Mouse (Mus musculus): ENCODE measurements at regions not wholly inside any gene's neighbourhood (a gene's known extent, or its start where the extent isn't known, plus 50 kb on each side); places are given as distances from the start of the nearest gene placed in this dataset.
"Not testable (repeated sequence)": the region's sequence is repeated elsewhere in the genome, so short reads cannot be mapped to it uniquely, and the experiment has no call there.

GRCm38 (mm10) chr14:53081024-53081711 is 585.6 kb upstream of the Olfr1507 start:
- not testable (repeated sequence) for TF ChIP-seq CTCF, EP300 (IDR thresholded peaks at IDR 0.05; ENCODE audit: low read depth)

All from heart, postnatal 0 days (tissue).